Mouse (Mus musculus) T-helper 17 cell (primary cell): ENCODE results near the gene Cd28.

Experiments used
- in situ Hi-C, 2 experiments: fragments of 300-600 bp; cut with MboI, MseI; formaldehyde crosslinking; loops; 1 replicate in 1 of 2; 2 replicates in 1 of 2; pipeline ENCODE4 v1.15.1; 2025; ENCODE audit warnings: high pct_unique_total_duplicates in 2 of 2

The Cd28 gene

DNA sequence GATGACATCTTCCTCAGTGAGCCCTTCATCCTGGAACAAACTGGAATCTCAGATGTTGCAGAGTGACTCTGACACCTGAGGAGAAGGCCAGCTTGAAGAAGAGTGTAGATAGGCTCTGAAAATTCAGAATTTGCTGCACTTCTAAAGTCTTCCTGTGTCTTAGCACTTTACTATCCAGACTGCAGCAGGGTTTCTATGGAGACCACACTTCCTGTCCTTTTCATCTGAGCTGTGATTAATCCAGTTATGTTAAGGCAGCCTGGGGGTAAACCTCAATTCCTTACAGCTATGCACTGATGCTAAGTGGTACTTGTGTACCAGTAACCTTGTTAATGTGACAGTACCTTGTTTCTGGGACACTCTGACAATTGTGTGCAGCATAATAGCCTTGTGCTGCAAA lies 77.1 kb downstream of the Cd28 start:
- in situ Hi-C loops = no loop called here

DNA sequence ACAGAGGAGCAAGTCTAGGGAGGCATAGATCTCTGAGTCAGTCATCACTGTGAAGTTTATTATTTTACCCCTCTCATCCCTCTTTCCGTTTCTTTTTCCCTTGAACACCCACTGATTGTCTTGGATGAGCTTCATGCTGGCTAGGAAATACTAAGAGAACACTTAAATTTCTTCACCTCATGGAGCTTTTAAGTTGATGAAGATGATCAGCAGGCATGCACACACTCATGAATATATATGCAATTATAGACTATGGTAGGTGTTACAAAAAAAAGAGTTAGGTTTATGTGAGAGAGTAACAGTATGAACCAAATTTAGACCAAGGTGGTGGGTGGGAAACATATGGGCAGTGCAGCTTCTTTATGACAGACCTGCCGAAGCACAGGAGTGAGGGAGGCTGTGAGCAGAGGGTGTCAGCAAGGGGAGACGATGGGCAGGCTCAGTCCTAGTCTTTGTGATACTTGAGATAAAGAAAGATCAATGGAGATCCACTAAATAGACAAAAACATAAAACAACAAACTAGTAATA lies 79.1 kb downstream of the Cd28 start:
- in situ Hi-C loops = no loop called here

GRCm38 (mm10) chr1:60799795-60800345 lies 83.3 kb downstream of the Cd28 start:
- in situ Hi-C loops = no loop called here

DNA sequence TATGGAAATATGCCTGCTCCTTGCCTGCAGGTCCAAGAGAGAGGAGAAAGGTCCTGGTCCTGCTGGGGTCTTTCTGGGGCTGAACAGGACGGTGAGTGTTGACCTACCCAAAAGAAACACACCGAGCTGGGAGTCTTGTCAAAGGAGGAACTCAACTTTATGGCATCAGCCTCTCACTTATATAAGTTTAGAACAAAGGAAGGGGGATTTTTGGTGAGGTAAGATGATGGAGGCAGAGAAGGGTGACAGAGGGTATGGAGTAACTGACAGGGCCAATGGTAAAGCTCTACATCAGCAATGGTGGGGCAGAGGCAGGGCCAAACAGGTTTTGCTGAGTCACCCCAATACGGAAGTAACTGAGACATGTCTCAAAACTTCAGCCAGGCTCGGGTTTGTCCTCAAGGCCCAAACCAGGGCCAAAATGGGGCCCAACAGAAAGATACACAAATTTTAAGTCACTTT lies 84.6 kb downstream of the Cd28 start:
- in situ Hi-C loops = no loop called here

DNA sequence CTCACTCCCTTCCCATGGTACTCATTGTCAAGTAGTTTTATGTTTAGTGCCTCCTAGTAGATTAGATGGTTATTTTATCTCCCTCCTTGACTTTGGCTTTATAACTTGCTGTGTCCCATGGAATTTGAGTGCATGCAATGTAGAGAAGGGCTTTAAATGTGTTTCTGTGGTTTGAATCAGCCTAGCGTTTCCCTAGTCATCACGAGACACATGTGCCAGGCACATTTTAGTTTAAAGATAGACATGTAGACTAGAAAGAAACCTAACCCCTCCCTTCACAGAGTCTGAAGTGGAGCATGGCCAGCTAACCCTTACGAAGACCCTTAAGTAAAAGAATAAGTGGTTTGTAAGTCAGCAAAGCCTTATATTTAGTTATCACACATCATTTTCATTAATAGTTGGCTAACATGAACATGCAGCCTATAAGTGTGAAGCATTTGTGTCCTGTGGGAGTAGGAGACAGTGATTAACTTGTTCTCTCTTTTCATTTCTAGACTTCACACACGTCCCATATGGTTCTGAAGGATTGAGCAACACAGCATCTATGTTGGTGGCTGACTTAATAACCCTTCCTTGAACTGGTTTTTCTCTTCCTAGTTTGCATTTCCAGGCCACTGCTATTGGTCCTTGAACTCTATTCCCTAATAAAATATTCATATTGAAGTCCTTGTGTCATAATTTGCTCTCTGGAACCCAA lies 86.7 kb downstream of the Cd28 start:
- in situ Hi-C loops = no loop called here

DNA sequence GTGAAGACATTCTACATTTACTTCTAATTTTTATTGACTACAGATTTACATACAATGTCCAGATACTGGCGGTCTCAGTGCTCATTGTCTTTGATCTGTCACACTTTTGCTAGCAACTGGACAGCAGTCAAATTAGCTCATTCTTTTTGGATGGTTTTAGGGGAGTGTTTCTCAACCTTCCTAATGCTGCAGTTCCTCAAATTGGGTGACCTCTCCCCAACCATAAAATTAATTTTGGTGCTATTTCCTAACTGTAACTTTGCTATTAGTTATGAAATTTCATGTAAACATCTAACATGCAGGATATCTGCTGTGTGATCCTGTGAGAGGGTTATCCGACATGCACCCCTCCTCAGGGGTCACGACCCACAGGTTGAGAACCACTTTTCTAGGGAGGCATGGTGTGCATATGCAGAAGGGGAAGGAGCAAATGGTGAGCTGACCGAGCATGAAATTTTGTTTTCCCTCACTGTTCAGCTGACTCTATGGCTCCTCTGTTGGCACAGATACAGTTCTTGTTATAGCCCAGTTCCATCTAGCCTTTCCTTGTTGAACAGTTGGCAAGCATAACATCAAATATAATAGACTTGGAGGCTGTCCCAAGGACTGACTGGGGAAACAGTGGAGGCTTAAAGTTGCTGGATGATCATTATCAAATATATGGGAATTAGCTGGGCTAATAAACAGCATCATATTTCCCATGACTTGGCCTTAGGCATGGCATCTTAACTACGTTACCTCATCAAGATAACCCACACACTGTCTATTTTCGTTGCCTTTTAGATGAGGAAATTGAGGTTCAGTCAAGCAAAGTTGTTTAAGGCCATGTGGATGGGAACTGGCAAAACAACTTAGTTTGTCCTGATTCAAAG lies 87.5 kb downstream of the Cd28 start:
- in situ Hi-C loops = no loop called here

DNA sequence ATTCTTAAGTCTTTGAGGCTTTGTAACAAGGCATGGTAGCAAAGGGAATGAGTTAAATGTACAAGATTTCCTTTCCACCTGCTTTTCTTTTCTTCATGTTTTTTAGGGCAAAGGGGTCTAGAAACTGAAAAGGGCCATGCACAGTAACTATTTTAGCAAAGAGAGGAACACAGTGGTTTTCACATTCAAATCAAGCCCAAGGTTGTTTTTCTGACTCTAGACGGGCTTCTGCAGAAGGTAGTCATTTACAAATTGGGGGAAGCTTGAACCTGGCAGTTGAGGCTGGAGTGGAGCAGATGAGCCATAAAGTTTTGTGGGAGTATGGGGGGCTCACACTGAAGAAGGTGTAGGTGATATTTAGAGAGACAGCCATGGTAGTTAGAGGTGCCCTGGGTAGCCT lies 88.6 kb downstream of the Cd28 start:
- in situ Hi-C loops = no loop called here

DNA sequence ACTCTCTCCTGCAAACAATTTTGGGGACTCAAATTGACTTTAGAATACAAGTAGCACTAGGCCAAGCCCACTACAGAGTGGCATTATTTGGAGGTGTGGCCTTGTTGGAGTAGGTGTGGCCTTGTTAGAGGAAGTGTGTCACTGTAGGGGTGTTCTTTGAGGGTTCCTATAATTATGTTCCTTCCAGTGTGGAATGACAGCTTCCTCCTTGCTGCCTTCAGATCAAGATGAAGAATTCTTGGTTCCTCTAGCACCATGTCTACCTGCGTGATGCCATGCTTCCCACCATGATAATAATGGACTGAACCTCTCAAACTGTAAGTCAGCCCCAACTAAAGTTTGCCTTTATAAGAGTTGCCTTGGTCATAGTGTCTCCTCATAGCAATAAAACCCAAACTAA lies 91.1 kb downstream of the Cd28 start:
- in situ Hi-C loops = no loop called here

GRCm38 (mm10) chr1:60808466-60808865 lies 91.9 kb downstream of the Cd28 start:
- in situ Hi-C loops = no loop called here

DNA sequence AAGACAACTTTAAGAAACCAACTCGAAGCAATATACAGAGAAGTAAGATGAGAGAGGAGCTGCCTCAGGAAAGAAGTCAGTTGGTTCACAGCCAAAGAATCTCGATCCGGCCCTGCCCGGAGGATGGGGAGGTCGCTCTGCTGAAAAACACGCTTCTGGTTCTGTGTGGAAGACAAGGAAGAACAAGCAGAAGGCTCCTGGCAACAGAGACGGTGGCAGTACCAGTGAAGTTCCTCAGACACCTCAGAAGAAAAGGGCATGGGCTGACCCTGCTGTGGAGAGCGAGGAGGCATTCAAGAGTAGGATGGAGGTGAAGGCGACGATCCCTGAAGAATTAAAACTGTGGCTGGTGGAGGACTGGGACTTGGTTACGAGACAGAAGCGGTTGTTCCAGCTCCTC lies 92.6 kb downstream of the Cd28 start:
- in situ Hi-C loops = no loop called here

DNA sequence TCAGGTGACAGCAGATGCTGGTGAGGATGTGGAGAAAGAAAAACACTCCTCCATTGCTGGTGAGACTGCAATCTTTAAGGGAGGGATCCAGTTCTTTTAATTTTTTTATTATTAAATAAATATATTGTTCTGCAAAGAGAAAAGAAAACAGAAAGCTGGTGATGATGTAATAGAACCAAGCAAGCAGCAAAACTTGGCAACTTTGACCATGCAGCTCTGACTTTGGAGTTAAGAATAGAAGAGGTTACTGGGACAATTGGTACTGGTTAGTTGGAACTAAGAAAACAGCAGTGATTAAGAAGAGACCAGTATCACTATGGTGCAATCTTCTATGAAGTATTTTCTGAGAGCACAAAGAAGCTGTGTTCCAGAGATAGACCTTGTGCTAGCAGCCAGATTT lies 94.2 kb downstream of the Cd28 start:
- in situ Hi-C loops = no loop called here

- in situ Hi-C loops = no loop called here
Observed at GRCm38 (mm10) chr1:60811998-60812397, 95.4 kb downstream of the Cd28 start.

- in situ Hi-C loops = no loop called here
Observed at GRCm38 (mm10) chr1:60813411-60813810, 96.8 kb downstream of the Cd28 start.

- in situ Hi-C loops = loop anchor here in 1 of 2 experiments (5.0 kb wide), 1 partner anchor 34 kb away; no protein-coding TSS in a partner anchor
Observed at GRCm38 (mm10) chr1:60815912-60816311, 99.3 kb downstream of the Cd28 start.

DNA sequence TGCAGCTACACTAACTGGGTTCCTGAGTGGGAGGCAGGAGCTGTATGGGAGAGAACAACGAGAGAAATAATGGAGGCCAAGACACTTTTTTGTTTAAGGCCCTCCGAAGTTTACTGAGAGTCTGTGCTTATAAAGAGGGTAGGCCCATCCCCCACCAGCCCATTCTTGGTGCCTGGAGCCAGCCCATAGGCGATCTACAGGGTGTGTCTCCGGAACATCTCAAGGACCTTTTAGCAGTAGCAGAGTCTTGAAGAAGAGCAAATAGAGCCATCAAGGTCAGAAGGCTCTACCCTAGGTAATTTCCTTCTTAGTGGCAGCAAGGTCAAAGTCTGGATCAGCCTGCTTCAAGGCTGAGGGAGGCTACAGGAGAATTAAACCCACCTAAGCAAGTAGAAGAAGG lies 101.9 kb downstream of the Cd28 start:
- in situ Hi-C loops = loop anchor here in 1 of 2 experiments (5.0 kb wide), 1 partner anchor 36 kb away; no protein-coding TSS in a partner anchor

GRCm38 (mm10) chr1:60819993-60820392 lies 103.4 kb downstream of the Cd28 start:
- in situ Hi-C loops = loop anchor here in 1 of 2 experiments (5.0 kb wide), 1 partner anchor 38 kb away; no protein-coding TSS in a partner anchor

- in situ Hi-C loops = no loop called here
Observed at GRCm38 (mm10) chr1:60820981-60821380, 104.4 kb downstream of the Cd28 start.

GRCm38 (mm10) chr1:60821590-60821989 lies 105.0 kb downstream of the Cd28 start:
- in situ Hi-C loops = no loop called here
